Mouse (Mus musculus): ENCODE data around the gene Ankrd60.

Ankrd60 gene

DNA sequence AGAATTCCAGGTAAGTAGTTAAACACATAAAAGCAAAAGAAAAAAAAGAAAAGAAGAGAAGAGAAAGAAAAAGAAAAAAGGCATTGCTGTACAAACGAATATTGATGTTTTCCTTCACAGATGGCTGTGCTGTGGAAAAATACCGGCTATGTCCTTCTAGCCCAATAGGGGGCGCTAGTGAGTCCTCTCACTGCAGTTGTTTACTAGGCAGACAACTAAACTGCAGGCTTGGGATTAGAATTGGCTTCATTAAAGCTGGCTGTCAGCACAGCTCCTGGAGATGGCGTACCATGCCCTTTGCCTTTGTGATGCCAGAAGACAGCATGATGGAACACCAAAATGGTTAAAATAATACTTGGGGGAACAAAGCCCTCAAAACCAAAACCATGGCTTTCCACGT is 5.3 kb upstream of the Ankrd60 start:
- no peak for DNase-seq

GRCm38 (mm10) chr2:173582903-173583302 is 4.7 kb upstream of the Ankrd60 start:
- no peak for DNase-seq

DNA sequence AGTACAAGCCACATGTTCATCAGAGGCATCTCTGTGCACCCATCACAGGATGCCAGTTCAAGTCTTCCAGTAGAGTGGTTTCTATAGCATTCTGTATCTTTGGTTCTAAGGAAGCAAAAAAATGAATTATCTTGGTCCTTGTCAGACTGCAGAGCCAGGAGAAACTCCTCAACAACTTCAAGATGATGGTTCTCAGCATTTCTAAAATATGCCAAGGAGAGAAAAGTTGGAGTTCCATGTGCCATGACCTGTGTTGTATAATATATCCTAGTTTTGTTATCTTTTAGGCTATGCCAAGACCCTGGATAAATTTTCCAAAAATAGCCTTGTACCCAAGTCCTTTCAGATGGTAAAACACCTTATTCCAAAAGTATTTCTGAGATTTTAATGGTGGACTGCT is 2.9 kb upstream of the Ankrd60 start:
- no peak for DNase-seq

DNA sequence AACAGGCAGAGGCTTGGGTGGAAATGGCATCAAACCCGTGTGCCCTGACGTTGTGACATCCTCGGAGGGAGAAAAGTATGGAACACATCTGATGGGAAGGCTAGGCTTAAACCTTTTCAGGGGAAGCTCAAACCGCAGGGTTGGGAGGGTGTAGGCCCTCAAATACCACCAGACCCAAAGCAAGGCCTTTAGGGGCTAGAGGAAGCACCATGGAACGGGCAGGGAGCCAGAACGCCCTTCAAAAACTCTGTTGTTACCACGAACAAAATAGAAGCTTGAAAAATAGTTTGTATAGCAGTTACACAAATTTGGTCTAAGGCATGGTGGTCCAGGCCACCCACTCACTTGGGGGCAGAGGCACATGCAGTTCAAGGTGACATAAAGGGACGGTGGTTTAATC is 430 bp upstream of the Ankrd60 start:
- no peak for DNase-seq

GRCm38 (mm10) chr2:173564179-173564578 is 14.0 kb downstream of the Ankrd60 start:
- DNase-seq, result no peak

GRCm38 (mm10) chr2:173563336-173563735 is 14.8 kb downstream of the Ankrd60 start:
- DNase-seq, result no peak

- peak; percentile 25 for DNase-seq
These were observed 16.2 kb downstream of the Ankrd60 start for GRCm38 (mm10) chr2:173561851-173562442.

DNA sequence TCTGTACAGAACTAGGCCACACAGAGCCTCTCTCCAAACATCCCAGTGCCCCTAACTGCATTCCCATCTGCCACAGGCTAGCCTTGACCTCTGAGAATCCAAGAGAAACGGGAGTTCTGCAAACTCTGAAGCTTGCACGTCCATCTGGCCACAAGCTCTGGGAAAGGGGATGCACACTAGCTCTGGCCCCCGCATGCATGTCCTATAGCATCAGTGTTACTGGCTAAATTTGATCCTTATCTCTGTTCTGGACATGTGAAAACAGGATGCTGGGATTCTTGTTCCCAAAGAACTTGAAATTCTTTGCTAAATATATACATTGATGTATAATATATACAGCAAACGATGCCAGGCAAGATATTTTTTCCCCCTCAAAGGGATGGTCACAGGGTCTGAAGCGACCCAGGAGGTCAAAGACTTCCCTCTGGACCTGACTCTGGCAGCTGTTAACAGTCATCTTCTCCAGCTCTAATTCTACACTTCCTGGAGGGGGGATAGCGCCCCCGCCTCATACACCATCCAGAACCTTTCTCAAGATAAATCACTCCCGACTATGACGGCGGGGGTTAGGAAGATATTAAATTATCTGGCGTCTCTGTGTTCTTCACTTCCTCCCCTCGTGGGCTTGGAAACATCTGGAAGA is 19.3 kb downstream of the Ankrd60 start:
- no peak for DNase-seq

GRCm38 (mm10) chr2:173553863-173554262 is 24.3 kb downstream of the Ankrd60 start:
- DNase-seq, result no peak

- no peak for DNase-seq
These were observed 27.5 kb downstream of the Ankrd60 start for GRCm38 (mm10) chr2:173550681-173551080.

GRCm38 (mm10) chr2:173549236-173549635 is 28.9 kb downstream of the Ankrd60 start:
- DNase-seq, result no peak

GRCm38 (mm10) chr2:173545992-173546703 is 32.0 kb downstream of the Ankrd60 start:
- DNase-seq, result peak; percentile 42

- DNase-seq, result no peak
These were observed 35.4 kb downstream of the Ankrd60 start for GRCm38 (mm10) chr2:173542716-173543115.

DNA sequence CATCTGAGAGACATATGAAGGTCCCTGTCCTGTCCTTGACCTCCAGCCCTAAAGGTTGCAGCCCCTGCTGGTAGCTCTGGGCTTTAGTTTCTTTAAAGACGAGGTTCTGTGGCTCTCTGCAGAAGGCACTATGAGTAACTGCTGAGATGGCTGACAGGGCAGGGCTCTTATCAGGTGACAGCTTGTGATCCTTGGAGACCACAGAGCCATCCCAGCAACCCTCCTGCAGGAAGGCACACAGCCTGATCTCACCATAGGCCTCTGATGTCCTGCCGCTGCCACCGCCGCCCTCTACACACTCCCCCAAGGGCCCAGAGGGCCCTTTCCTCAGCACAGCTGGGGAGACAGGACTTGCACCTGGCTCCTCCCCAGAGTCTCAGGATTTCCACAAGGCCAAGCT is 36.4 kb downstream of the Ankrd60 start:
- DNase-seq, result no peak

- no peak for DNase-seq
These were observed 38.4 kb downstream of the Ankrd60 start for GRCm38 (mm10) chr2:173539781-173540180.

DNA sequence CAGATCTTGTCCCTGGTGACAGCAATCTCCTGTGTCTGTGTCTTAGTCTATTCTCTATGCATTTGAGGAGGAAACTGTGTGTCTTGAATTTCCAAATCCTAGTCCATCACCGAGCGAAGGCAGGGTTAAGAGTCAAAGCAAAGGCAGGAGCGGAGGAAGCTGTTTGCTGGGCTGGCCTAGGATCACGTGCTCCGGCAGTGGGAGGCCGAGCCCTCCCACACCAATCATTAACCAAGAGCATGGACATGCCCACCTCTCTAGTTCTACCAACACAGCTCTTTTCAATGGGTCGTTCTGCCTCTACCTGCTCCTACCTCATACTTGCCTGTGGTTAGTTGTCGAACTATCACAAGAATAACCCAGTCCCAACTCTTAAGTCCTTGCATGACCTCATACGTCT is 42.3 kb downstream of the Ankrd60 start:
- DNase-seq, result no peak

DNA sequence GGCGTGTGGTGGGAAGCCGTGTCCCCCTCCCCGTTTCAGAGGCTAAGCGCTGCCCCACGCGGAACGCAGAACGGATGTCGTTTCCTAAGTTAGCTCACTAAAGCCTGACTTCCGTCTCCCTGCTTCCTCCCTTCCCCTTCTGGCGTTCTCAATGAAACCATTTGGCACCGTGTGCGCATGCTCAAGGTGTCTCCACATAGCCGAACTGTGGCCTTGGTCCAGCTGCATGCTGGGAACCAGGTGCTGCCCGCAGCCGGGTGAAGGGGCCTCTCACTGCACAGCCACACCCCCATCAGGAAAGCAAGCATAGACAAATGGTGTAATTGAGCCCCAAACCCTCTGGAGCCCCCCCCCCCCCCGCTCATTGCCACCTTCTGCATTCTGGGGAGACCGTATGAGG is 42.8 kb downstream of the Ankrd60 start:
- peak; percentile 67 for DNase-seq

DNA sequence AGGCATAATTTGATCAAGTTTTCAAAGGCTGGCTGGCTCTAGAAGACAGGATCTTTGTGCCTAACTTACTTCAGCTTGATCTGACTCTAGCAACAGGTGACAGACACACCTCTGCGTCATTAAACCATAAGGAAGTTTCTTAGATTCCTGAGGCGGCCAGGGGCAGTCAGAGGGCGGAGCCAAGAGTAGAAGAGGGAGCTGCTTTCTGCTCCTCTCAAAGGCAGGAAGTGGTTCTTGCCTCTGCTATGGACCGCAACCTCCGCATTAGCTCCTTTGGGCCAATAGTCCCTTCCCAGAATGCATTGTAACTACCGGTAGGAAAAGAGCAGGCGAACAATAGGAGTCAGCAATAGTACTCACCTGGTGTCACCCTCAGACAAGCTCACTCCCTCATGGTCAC is 43.6 kb downstream of the Ankrd60 start:
- DNase-seq, result no peak

DNA sequence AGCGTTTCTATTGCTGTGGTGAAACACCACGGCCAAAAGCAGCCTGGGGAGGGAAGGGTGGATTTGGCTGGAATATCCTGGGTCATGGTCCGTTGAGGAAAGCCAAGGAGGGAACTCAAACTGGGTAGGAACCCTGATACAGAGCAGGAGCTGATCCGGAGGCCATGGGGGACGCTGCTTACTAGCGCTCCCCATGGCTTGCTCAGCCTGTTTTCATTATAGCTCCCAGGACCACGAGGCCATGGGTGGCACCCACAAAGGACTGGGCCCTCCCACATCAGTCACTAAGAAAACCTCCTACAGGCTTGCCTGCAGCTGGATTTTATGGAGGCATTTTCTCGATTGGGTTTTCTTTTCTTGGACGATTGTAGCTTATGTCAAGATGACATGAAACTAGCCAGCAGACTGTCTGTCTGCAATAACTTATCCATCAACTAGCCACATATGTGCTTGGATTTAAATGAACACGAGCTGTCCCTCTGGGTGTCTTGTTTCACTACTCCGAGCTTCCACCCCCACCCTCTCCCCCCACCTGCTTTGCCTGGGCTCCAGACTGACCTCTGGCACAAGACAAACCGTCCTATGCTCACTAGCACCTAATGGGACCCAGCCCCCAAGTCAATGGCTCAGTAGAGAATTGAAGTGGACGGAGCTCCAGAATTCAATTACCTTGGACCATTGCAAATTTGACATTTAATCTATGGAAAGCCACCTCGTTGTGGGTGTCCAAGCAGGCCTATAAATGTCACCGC is 45.3 kb downstream of the Ankrd60 start:
- no peak for DNase-seq

DNA sequence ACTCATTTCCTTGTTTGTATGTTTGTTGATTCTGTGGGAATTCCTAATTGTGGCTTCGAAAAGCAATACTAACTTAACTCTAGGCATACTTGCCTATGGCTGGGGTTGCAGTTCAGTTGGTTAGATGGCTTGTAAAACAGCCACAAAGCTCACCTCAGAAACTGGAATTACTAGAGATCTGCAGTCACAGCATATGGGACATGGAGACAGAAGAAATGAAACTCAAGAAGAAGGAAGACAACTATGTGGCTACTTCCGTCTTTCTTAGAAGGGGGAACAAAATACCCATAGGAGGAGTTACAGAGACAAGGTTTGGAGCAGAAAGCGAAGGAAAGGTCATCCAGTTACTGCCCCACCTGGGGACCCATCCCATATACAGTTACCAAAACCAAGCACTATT is 49.7 kb downstream of the Ankrd60 start:
- no peak for DNase-seq

GRCm38 (mm10) chr2:173522376-173522775 is 55.8 kb downstream of the Ankrd60 start, which contains the start of gene 1700021F07Rik:
TSS of gene 1700021F07Rik (plus strand) at chr2:173522586.
- DNase-seq, result no peak

All from cerebellum, adult 11 months (tissue).